Mouse (Mus musculus) thymus, postnatal 25 days (tissue): ENCODE measurements at regions not wholly inside any gene's neighbourhood (a gene's known extent, or its start where the extent isn't known, plus 50 kb on each side); places are given as distances from the start of the nearest gene placed in this dataset.

ENCODE experiments used
- DNase-seq: peaks from one replicate; pipeline ENCODE4 v3.0.0; 2022

- no peak for DNase-seq
Measured at GRCm38 (mm10) chr13:63700747-63701146, 114.3 kb upstream of the Ercc6l2 start.

- DNase-seq = no peak
Measured at GRCm38 (mm10) chr13:63701199-63702175, 113.6 kb upstream of the Ercc6l2 start.

GRCm38 (mm10) chr13:63708567-63708966 lies 106.5 kb upstream of the Ercc6l2 start:
- no peak for DNase-seq

- no peak for DNase-seq
Measured at GRCm38 (mm10) chr13:63713137-63713536, 101.9 kb upstream of the Ercc6l2 start.

GRCm38 (mm10) chr13:63716498-63716897 lies 98.5 kb upstream of the Ercc6l2 start:
- no peak for DNase-seq

- DNase-seq = no peak
Measured at GRCm38 (mm10) chr13:63717249-63717648, 97.8 kb upstream of the Ercc6l2 start.

- DNase-seq = no peak
Measured at GRCm38 (mm10) chr13:63718782-63719181, 96.3 kb upstream of the Ercc6l2 start.

GRCm38 (mm10) chr13:63719351-63720207 lies 95.5 kb upstream of the Ercc6l2 start:
- no peak for DNase-seq

GRCm38 (mm10) chr13:63720610-63721009 lies 94.4 kb upstream of the Ercc6l2 start:
- no peak for DNase-seq

- DNase-seq = no peak
Measured at GRCm38 (mm10) chr13:63721011-63721625, 93.9 kb upstream of the Ercc6l2 start.

- no peak for DNase-seq
Measured at GRCm38 (mm10) chr13:63724293-63724692, 90.7 kb upstream of the Ercc6l2 start.

GRCm38 (mm10) chr13:63724843-63725582 lies 90.0 kb upstream of the Ercc6l2 start:
- DNase-seq = no peak

GRCm38 (mm10) chr13:63726035-63726434 lies 89.0 kb upstream of the Ercc6l2 start:
- DNase-seq = no peak

- DNase-seq = no peak
Measured at GRCm38 (mm10) chr13:63726509-63726908, 88.5 kb upstream of the Ercc6l2 start.

GRCm38 (mm10) chr13:63735739-63736138 lies 79.3 kb upstream of the Ercc6l2 start:
- DNase-seq = no peak

GRCm38 (mm10) chr13:63741879-63742278 lies 73.2 kb upstream of the Ercc6l2 start:
- no peak for DNase-seq

GRCm38 (mm10) chr13:63748788-63749187 lies 66.3 kb upstream of the Ercc6l2 start:
- no peak for DNase-seq

GRCm38 (mm10) chr13:63749997-63750396 lies 65.0 kb upstream of the Ercc6l2 start:
- no peak for DNase-seq

- no peak for DNase-seq
Measured at GRCm38 (mm10) chr13:63751196-63751595, 63.8 kb upstream of the Ercc6l2 start.

- DNase-seq = no peak
Measured at GRCm38 (mm10) chr13:63757061-63757460, 58.0 kb upstream of the Ercc6l2 start.

- no peak for DNase-seq
Measured at GRCm38 (mm10) chr13:63761542-63761941, 53.5 kb upstream of the Ercc6l2 start.
